Mouse (Mus musculus) CD4-positive, CD25-positive, alpha-beta regulatory T cell, adult 2 months (primary cell): Measurements from ENCODE around the gene Cfap57.
"Not testable (repeated sequence)": the region's sequence is repeated elsewhere in the genome, so short reads cannot be mapped to it uniquely, and the experiment has no call there.

ENCODE experiments used
- DNase-seq: peaks from one replicate; pipeline ENCODE4 v3.0.0-alpha.2; 2012; ENCODE audit warnings: low read depth, low spot score

Cfap57 gene

GRCm38 (mm10) chr4:118518208-118518607, 102.4 kb downstream of the Cfap57 start:
- no peak for DNase-seq

- DNase-seq = no peak
Observed at GRCm38 (mm10) chr4:118517497-118518146, 103.0 kb downstream of the Cfap57 start.

- no peak for DNase-seq
Observed at GRCm38 (mm10) chr4:118516699-118517496, 103.7 kb downstream of the Cfap57 start.

GRCm38 (mm10) chr4:118509050-118509449, 111.5 kb downstream of the Cfap57 start:
- no peak for DNase-seq

GRCm38 (mm10) chr4:118507171-118507570, 113.4 kb downstream of the Cfap57 start:
- DNase-seq = not testable (repeated sequence)

- no peak for DNase-seq
Observed at GRCm38 (mm10) chr4:118505551-118505950, 115.0 kb downstream of the Cfap57 start.
